Mouse (Mus musculus): ENCODE results near the gene Atp6v0b. TPM values are rescaled to one million over a fixed set of nuclear protein-coding genes. Genes with fewer than 3 reads are reported as not detected.

Atp6v0b gene
- polyA plus RNA-seq, 1 experiment from 2014 or later = 154 TPM

DNA sequence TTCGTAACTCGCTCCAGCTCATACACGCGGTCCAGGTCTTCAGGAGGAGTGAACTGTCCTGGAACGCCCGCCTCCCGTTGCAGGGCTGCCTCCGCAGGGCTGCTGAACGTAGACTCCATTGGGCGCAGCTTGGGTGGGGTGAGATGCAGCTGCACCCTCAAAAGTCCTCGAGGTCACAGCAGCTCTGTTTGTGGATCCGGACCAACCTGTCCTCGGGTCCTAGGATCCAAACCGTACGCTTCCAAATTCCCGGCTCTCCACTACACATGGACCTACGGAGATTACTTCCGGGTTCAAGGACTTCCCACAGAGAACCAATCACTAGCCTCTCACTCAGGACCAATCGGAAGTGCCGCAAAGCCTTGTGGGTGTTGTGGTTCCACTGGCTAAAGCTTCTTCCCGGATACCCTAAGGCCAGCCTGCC, 4.6 kb upstream of the Atp6v0b start, which contains the start of gene Dph2:
Dph2 (minus strand) TSS at position 295 of the 424 bp plus-strand sequence.
- Histone ChIP-seq H3K27me3 (ENCODE audit: control insufficient read depth, insufficient read depth, low read length) (no peaks in the 10 kb centered on the region), H3K4me3 (ENCODE audit: low read depth, low read length) (peak within 1 kb of the TSS; percentile 75), H3K4me2 (ENCODE audit: low read depth, low read length) (peak within 1 kb of the TSS; percentile 54), H3K36me3 (replicated peaks; ENCODE audit: control insufficient read depth, insufficient read depth, low read depth, low read length) (peaks cover 3% of the 10 kb centered on the region; the same call in 1 of the 2 replicates), H3K9me3 (replicated peaks; ENCODE audit: control insufficient read depth, low read length) (no peaks in the 10 kb centered on the region), H3K9ac (replicated peaks; ENCODE audit: low read length) (peak within 1 kb of the TSS; percentile 52), H3K27ac (replicated peaks; ENCODE audit: low read depth, low read length) (no peak within 1 kb of the TSS), H3K4me1 (ENCODE audit: control insufficient read depth, insufficient read depth, low read length) (no peaks in the 10 kb centered on the region)
- peak; percentile 78 for ATAC-seq (replicated peaks; ENCODE audit: insufficient number of reproducible peaks, low FRiP score, low TSS enrichment, low read depth)
- peak; percentile 93 for DNase-seq (ENCODE audit: low spot score)
- under 1% methylated on average over 21 of the region's 21 CpGs for WGBS

DNA sequence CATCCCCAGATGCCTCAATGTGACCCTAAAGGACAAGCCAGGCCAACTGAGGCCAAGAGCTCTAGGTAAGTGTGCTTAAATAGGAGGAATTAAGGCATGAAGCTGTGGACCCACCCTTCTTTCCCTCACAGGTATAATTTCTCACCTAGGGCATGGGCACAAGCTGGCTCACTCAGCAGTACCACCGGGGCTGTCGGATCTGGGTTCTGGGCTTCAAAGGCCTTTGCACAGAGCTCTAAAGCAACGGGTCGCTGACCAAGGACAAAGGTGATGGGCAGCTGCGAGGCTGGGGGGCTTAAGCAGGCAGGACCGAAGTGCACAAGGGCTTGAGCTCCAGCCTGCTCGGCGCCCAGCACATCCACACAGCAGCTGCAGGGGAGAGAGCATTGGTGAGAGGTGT, 3.6 kb upstream of the Atp6v0b start:
- whole genome bisulfite sequencing = 71% methylated on average over 8 of the region's 8 CpGs
- Histone ChIP-seq H3K27me3 (ENCODE audit: control insufficient read depth, insufficient read depth, low read length) (no peaks in the 10 kb centered on the region), H3K4me3 (ENCODE audit: low read depth, low read length) (no peak overlapping the region), H3K4me2 (ENCODE audit: low read depth, low read length) (no peak overlapping the region), H3K27ac (replicated peaks; ENCODE audit: low read depth, low read length) (no peak overlapping the region), H3K9me3 (replicated peaks; ENCODE audit: control insufficient read depth, low read length) (no peaks in the 10 kb centered on the region), H3K4me1 (ENCODE audit: control insufficient read depth, insufficient read depth, low read length) (no peaks in the 10 kb centered on the region), H3K9ac (replicated peaks; ENCODE audit: low read length) (no peak overlapping the region), H3K36me3 (replicated peaks; ENCODE audit: control insufficient read depth, insufficient read depth, low read depth, low read length) (no peaks in the 10 kb centered on the region)
- DNase-seq (ENCODE audit: low spot score) (no peak), ATAC-seq (replicated peaks; ENCODE audit: insufficient number of reproducible peaks, low FRiP score, low TSS enrichment, low read depth) (no peak)

DNA sequence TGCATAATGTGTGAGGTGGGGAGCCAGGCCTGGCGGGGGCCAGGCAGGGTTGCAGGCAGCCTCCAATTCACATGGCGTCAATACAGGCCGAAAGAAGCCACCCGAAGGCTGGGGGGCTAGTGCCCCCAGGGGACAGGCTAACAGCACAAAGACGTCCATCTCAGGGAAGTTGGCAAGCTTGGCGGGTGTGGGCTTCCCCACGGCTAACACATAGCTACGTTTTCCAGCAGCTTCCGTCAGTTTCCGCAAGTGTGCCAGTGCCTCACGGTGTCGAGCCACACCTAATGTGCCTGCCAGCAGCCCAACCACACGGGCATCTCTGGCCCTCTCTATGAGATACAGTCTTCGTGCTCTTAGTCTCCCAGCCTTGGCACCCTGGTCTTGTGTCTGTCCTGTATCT, 2.9 kb upstream of the Atp6v0b start:
- Histone ChIP-seq H3K36me3 (replicated peaks; ENCODE audit: control insufficient read depth, insufficient read depth, low read depth, low read length) (no peaks in the 10 kb centered on the region; the same call in 1 of the 2 replicates), H3K9me3 (replicated peaks; ENCODE audit: control insufficient read depth, low read length) (no peaks in the 10 kb centered on the region), H3K4me1 (ENCODE audit: control insufficient read depth, insufficient read depth, low read length) (no peaks in the 10 kb centered on the region), H3K9ac (replicated peaks; ENCODE audit: low read length) (no peak overlapping the region), H3K27ac (replicated peaks; ENCODE audit: low read depth, low read length) (no peak overlapping the region), H3K4me2 (ENCODE audit: low read depth, low read length) (no peak overlapping the region), H3K27me3 (ENCODE audit: control insufficient read depth, insufficient read depth, low read length) (no peaks in the 10 kb centered on the region), H3K4me3 (ENCODE audit: low read depth, low read length) (no peak overlapping the region)
- DNase-seq (ENCODE audit: low spot score) (no peak), ATAC-seq (replicated peaks; ENCODE audit: insufficient number of reproducible peaks, low FRiP score, low TSS enrichment, low read depth) (no peak)
- whole genome bisulfite sequencing = 92% methylated on average over 14 of the region's 14 CpGs

DNA sequence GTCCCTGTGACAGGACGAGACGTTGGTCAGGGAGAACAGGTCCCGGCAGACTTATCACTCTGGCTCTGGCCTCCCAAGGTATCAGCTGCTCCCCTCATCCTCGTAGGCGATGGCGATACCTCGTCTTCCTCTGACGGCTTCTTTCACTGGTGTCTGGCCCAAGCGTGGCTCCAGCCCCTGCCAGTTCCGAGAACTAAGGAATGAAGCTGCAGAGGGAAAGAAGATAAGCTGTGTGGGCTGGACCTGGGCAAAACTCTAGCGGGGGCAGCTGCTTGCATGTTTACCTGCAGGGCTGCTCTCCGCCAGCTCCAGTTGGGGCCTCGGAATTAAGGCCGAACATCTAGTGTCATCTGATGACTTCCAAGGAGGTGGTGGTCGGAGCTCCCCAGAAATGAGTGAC, 2.3 kb upstream of the Atp6v0b start:
- Histone ChIP-seq H3K27me3 (ENCODE audit: control insufficient read depth, insufficient read depth, low read length) (no peaks in the 10 kb centered on the region), H3K4me2 (ENCODE audit: low read depth, low read length) (no peak overlapping the region), H3K36me3 (replicated peaks; ENCODE audit: control insufficient read depth, insufficient read depth, low read depth, low read length) (no peaks in the 10 kb centered on the region; the same call in 1 of the 2 replicates), H3K9ac (replicated peaks; ENCODE audit: low read length) (no peak overlapping the region), H3K9me3 (replicated peaks; ENCODE audit: control insufficient read depth, low read length) (no peaks in the 10 kb centered on the region), H3K27ac (replicated peaks; ENCODE audit: low read depth, low read length) (no peak overlapping the region), H3K4me1 (ENCODE audit: control insufficient read depth, insufficient read depth, low read length) (no peaks in the 10 kb centered on the region), H3K4me3 (ENCODE audit: low read depth, low read length) (no peak overlapping the region)
- DNase-seq (ENCODE audit: low spot score) = no peak
- ATAC-seq (replicated peaks; ENCODE audit: insufficient number of reproducible peaks, low FRiP score, low TSS enrichment, low read depth) = no peak
- WGBS = 91% methylated on average over 15 of the region's 15 CpGs

DNA sequence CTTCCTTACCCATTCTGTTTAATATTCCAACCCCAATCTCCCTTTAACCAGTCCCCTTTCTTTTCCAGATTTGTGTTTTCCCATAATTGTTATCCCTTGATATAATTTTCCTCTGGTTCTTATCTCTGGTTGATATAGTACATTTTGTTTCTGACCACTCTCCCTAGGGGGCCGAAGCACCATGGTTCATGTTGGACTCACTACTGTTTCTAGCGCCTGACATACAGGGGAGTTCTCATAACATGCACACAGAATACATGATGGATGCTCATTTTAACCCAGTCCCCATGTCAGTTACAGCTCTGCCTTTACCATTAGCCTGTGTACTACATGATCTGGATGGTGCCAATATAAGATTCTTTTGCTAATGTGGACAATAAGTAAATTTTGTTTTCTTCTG, 787 bp upstream of the Atp6v0b start:
- no peaks in the 10 kb centered on the region for H3K4me1 ChIP-seq (ENCODE audit: control insufficient read depth, insufficient read depth, low read length)
- no peaks in the 10 kb centered on the region for H3K9me3 ChIP-seq (replicated peaks; ENCODE audit: control insufficient read depth, low read length)
- H3K4me3 ChIP-seq (ENCODE audit: low read depth, low read length) = no peak overlapping the region; the same call in 1 of the 2 replicates
- H3K36me3 ChIP-seq (replicated peaks; ENCODE audit: control insufficient read depth, insufficient read depth, low read depth, low read length) = no peaks in the 10 kb centered on the region; the same call in 1 of the 2 replicates
- DNase-seq (ENCODE audit: low spot score) = no peak
- no peaks in the 10 kb centered on the region for H3K27me3 ChIP-seq (ENCODE audit: control insufficient read depth, insufficient read depth, low read length)
- no peak overlapping the region for H3K27ac ChIP-seq (replicated peaks; ENCODE audit: low read depth, low read length)
- WGBS = 76% methylated on average over 2 of the region's 2 CpGs
- ATAC-seq (replicated peaks; ENCODE audit: insufficient number of reproducible peaks, low FRiP score, low TSS enrichment, low read depth) = no peak
- no peak overlapping the region; the same call in 1 of the 2 replicates for H3K4me2 ChIP-seq (ENCODE audit: low read depth, low read length)
- H3K9ac ChIP-seq (replicated peaks; ENCODE audit: low read length) = no peak overlapping the region

DNA sequence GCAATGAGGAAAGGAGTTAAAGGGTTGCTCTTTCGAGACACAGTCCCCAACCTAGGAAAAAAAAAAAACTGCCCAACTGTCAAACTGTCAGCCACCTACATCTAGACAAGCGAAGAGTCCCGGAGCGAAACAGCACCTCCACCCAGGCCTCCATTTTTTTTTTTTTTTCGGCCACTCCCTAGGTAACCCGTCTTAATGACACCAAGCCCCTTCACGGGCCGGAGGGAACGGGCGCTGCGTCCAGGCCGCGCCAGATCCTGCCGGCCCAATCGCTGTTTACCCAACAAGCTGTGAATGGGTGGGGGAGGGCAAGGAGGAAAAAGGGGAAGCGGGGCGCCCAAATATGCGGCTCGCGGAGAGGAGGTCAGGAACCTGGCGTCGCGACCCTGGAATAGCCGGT, 489 bp downstream of the Atp6v0b start:
- no peaks in the 10 kb centered on the region for H3K4me1 ChIP-seq (ENCODE audit: control insufficient read depth, insufficient read depth, low read length)

DNA sequence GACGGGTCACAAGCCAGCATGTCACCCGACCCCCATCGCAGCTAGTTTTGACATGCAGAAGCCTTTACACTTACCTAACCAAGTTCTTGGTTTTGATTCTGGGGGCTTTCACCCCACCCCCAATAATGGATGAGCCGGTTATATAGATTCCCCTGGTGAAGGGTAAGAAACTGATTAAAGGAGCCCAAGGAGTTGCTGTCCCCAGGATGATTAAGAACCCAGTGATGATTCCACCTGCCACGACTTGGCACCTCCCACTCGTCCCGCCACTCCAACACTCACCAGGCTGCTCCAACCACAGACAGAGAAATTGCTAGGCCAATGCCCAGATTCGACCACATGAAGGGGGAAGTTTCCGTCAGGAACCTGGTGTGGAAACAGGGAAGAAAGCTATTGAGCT, 1.1 kb downstream of the Atp6v0b start:
- no peak for DNase-seq (ENCODE audit: low spot score)
- Histone ChIP-seq H3K27ac (replicated peaks; ENCODE audit: low read depth, low read length) (no peak overlapping the region), H3K36me3 (replicated peaks; ENCODE audit: control insufficient read depth, insufficient read depth, low read depth, low read length) (no peaks in the 10 kb centered on the region; the same call in 1 of the 2 replicates), H3K4me2 (ENCODE audit: low read depth, low read length) (no peak overlapping the region; the same call in 1 of the 2 replicates), H3K9ac (replicated peaks; ENCODE audit: low read length) (no peak overlapping the region), H3K4me3 (ENCODE audit: low read depth, low read length) (no peak overlapping the region), H3K4me1 (ENCODE audit: control insufficient read depth, insufficient read depth, low read length) (no peaks in the 10 kb centered on the region), H3K9me3 (replicated peaks; ENCODE audit: control insufficient read depth, low read length) (no peaks in the 10 kb centered on the region), H3K27me3 (ENCODE audit: control insufficient read depth, insufficient read depth, low read length) (no peaks in the 10 kb centered on the region)
- WGBS = 76% methylated on average over 9 of the region's 9 CpGs
- no peak for ATAC-seq (replicated peaks; ENCODE audit: insufficient number of reproducible peaks, low FRiP score, low TSS enrichment, low read depth)

More for the DNA sequence above, 489 bp downstream of the Atp6v0b start:
- H3K4me2 ChIP-seq (ENCODE audit: low read depth, low read length) = peak overlapping the region; percentile 85
- H3K27me3 ChIP-seq (ENCODE audit: control insufficient read depth, insufficient read depth, low read length) = no peaks in the 10 kb centered on the region
- H3K9me3 ChIP-seq (replicated peaks; ENCODE audit: control insufficient read depth, low read length) = no peaks in the 10 kb centered on the region
- no peak overlapping the region for H3K27ac ChIP-seq (replicated peaks; ENCODE audit: low read depth, low read length)
- H3K4me3 ChIP-seq (ENCODE audit: low read depth, low read length) = peak overlapping the region; percentile 96
- ATAC-seq (replicated peaks; ENCODE audit: insufficient number of reproducible peaks, low FRiP score, low TSS enrichment, low read depth) = no peak
- no peaks in the 10 kb centered on the region; the same call in 1 of the 2 replicates for H3K36me3 ChIP-seq (replicated peaks; ENCODE audit: control insufficient read depth, insufficient read depth, low read depth, low read length)
- 4% methylated on average over 23 of the region's 24 CpGs for WGBS
- DNase-seq (ENCODE audit: low spot score) = no peak
- H3K9ac ChIP-seq (replicated peaks; ENCODE audit: low read length) = peak overlapping the region; percentile 73

DNA sequence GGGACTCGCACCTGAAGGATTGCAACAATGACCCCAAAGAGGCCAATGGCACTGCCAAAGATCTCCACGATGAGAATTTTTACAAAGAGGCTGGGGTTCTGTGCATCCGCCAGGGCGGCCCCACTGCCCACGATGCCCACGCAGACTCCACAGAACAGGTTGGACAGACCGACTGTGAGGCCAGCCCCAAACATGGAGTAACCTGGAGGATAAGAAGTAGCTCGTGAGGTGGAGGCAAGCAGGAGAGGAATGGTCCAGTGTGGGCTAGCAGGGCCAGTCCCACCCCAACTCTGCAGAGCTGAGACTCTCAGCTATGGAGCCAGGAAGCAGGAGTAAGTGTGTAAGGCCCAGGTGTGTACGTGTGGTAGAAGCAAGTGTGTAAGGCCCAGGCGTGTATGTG, 2.0 kb downstream of the Atp6v0b start:
- Histone ChIP-seq H3K36me3 (replicated peaks; ENCODE audit: control insufficient read depth, insufficient read depth, low read depth, low read length) (peaks cover 2% of the 10 kb centered on the region), H3K27me3 (ENCODE audit: control insufficient read depth, insufficient read depth, low read length) (no peaks in the 10 kb centered on the region), H3K4me1 (ENCODE audit: control insufficient read depth, insufficient read depth, low read length) (no peaks in the 10 kb centered on the region), H3K4me3 (ENCODE audit: low read depth, low read length) (no peak overlapping the region), H3K9me3 (replicated peaks; ENCODE audit: control insufficient read depth, low read length) (no peaks in the 10 kb centered on the region), H3K4me2 (ENCODE audit: low read depth, low read length) (no peak overlapping the region), H3K9ac (replicated peaks; ENCODE audit: low read length) (no peak overlapping the region), H3K27ac (replicated peaks; ENCODE audit: low read depth, low read length) (no peak overlapping the region)
- no peak for DNase-seq (ENCODE audit: low spot score)
- no peak for ATAC-seq (replicated peaks; ENCODE audit: insufficient number of reproducible peaks, low FRiP score, low TSS enrichment, low read depth)
- WGBS = 93% methylated on average over 10 of the region's 10 CpGs
